Mouse (Mus musculus) brain, embryonic 14.5 days (tissue): Measurements from ENCODE around the gene 1700003E16Rik.

Experiments used
- CTCF ChIP-seq: fragments of 200-500 bp; IDR thresholded peaks from 2 replicates; pipeline ENCODE4 v1.5.1; 2012; ENCODE audit warnings: inconsistent platforms, mild to moderate bottlenecking, moderate library complexity, borderline replicate concordance; ENCODE audit not compliant: insufficient read depth, insufficient read length; ENCODE audit errors: extremely low read depth
- POLR2A ChIP-seq: fragments of 200-500 bp; IDR thresholded peaks from 2 replicates; pipeline ENCODE4 v1.6.1; 2012; ENCODE audit warnings: mild to moderate bottlenecking, inconsistent platforms, borderline replicate concordance; ENCODE audit not compliant: poor library complexity, insufficient read depth, insufficient read length, severe bottlenecking; ENCODE audit errors: extremely low read depth

GRCm38 (mm10) chr6:83134226-83134625 lies 22.0 kb upstream of the 1700003E16Rik start:
- TF ChIP-seq CTCF (no peak), POLR2A (no peak)
